Mouse (Mus musculus): ENCODE measurements at regions not wholly inside any gene's neighbourhood (a gene's known extent, or its start where the extent isn't known, plus 50 kb on each side); places are given as distances from the start of the nearest gene placed in this dataset.
A peak's percentile ranks its signal among the peaks of the same experiment; 100 is the strongest.

DNA sequence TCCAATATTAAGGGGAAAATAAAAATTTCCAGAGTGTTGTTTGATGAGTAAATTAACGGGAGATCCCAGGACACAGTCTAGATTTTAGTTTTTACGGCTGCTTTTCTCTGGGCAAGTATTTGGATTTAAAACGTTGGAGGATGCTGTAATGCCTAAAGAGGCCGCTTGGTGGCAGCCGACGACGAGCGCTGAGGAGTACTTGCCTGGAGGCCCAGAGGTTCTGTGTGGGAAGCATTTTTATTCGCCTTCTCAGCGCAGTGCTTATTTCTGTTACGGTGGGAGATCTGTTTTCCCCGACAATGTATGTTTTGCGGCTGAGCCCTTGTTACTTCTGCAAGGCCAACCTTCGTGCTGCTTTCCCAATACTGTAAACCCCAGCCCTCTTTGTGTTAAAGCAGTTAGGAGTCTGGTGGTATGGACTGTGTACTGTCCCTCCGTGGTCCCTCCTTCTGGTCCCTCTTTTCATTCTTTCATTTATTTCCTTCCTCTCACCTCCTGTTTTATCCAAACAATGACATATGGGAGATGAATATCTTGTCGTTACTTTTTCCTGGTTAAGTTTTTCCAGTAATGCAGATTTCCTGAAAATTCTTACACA, 142.3 kb downstream of the Bach1 start:
- Histone ChIP-seq H3K27ac (ENCODE audit: control insufficient read depth, insufficient read depth, low read depth, low read length, poor library complexity) (no peak overlapping the region), H3K4me3 (replicated peaks; ENCODE audit: control insufficient read depth, low read depth, low read length) (no peak overlapping the region), H3K4me1 (ENCODE audit: control insufficient read depth, insufficient read depth, low read length) (no peaks in the 10 kb centered on the region)
- TF ChIP-seq CTCF (IDR thresholded peaks at IDR 0.05; ENCODE audit: control insufficient read depth, insufficient read depth, low read length) (peak; percentile 47), POLR2A (IDR thresholded peaks at IDR 0.05; ENCODE audit: borderline replicate concordance, control insufficient read depth, low read depth, low read length) (no peak)
- 11% methylated on average over 16 of the region's 16 CpGs for WGBS

Measured in bone marrow, adult 2 months (tissue).